Mouse (Mus musculus) olfactory bulb, adult 2 months (tissue): ENCODE measurements around the gene Rmdn2. TPM values are rescaled to one million over a fixed set of nuclear protein-coding genes. Genes with fewer than 3 reads are reported as not detected.

Experiments used
- H3K27ac ChIP-seq: fragments of 200-500 bp; 2 replicates; pipeline ENCODE4 v1.5.1; 2012; ENCODE audit warnings: low read depth, low read length; ENCODE audit not compliant: insufficient read depth
- H3K4me1 ChIP-seq: fragments of 200-500 bp; 2 replicates; pipeline ENCODE4 v1.6.1; 2012; ENCODE audit warnings: low read length; ENCODE audit not compliant: control insufficient read depth, insufficient read depth
- H3K4me3 ChIP-seq: fragments of 200-500 bp; 2 replicates; pipeline ENCODE4 v1.5.1; 2012; ENCODE audit warnings: mild to moderate bottlenecking, low read depth, low read length, moderate library complexity; ENCODE audit not compliant: insufficient read depth
- CTCF ChIP-seq: fragments of 200-500 bp; IDR thresholded peaks from 2 replicates; pipeline ENCODE4 v1.5.1; 2012; ENCODE audit warnings: low read depth, mild to moderate bottlenecking, low read length, moderate library complexity; ENCODE audit not compliant: insufficient read depth
- POLR2A ChIP-seq: fragments of 200-500 bp; IDR thresholded peaks from 2 replicates; pipeline ENCODE4 v1.6.1; 2012; ENCODE audit warnings: mild to moderate bottlenecking, low read depth, low read length, moderate library complexity; ENCODE audit not compliant: insufficient read depth
- WGBS: fragments of 180-500 bp; shearing (Covaris S2); methylation state at CpG from one replicate; pipeline ENCODE4 v1.1.7; 2018; 5-methylcytosine and 5-hydroxymethylcytosine counted together
- polyA plus RNA-seq: library from polyadenylated mRNA; stranded (reverse); fragments of >200 nt; gene quantifications from 2 replicates; pipeline ENCODE4 v1.2.4, GENCODE M21; 2012; ENCODE audit warnings: low replicate concordance; ENCODE audit not compliant: missing spikeins, insufficient read depth, insufficient read length

Rmdn2 gene
- polyA plus RNA-seq, 1 experiment = not detected

DNA sequence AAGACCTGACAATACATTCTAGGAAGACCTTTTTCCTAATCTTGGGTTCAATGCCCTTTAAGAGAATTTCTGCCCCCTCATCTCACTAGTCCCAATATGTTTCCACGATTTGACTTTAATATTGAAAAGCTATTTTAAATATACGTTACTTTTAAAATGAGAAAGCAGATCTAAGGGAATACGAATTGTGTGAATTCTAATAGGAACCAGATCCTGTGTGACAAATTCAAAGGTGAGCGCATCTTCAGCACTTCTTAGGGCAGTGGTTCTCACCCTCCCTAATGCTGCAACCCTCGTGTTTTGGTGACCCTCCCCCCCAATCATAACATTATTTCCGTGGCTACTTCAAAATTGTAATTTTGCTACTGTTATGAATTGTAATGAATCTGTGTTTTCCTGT is 100.3 kb downstream of the Rmdn2 start:
- Histone ChIP-seq H3K4me1 (peaks cover 31% of the 10 kb centered on the region), H3K27ac (no peak overlapping the region), H3K4me3 (no peak overlapping the region)
- TF ChIP-seq CTCF = no peak
- TF ChIP-seq POLR2A = no peak
- WGBS = 58% methylated on average over 6 of the region's 6 CpGs

DNA sequence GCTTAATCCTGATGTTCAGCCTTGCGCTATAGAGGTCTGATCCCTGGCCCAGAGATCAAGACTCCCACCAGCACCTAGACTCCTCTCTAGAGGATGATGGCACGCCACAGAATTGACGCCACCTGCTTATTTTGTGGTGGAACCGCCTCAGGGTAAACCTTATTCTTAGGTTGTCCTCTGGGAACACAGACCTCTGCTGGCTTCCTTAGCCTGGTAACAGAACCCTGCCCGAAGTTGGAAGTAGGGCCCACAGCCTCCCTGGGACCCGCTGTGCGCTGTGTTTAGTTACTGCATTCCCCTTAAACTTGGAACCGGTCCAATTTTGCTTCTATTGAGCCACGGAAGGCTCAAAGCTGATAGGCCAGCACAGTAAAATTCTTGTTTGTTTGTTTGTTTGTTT is 100.9 kb downstream of the Rmdn2 start:
- Histone ChIP-seq H3K4me3 (peak overlapping the region; percentile 23; the same call in 1 of the 2 replicates), H3K4me1 (peaks cover 31% of the 10 kb centered on the region), H3K27ac (no peak overlapping the region)
- TF ChIP-seq CTCF (no peak), POLR2A (no peak)
- WGBS = 43% methylated on average over 9 of the region's 9 CpGs

DNA sequence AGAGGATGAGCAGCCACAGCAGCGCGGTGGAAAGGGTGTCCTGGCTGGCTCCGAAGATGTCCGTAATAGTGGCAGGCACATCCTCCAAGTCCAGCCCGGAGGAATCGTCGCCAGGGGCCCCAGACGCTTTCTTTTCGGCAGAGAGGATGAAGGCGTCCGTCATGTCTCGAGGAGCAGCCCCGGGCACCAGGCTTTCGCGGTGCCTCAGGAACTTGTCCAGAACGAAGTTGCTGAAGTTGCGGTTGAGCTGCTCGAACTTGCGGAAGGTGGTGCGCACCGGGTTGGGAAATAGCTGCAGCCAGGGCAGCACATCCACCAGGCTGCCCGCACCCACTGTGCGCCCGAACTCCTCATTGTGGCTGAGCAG is 101.6 kb downstream of the Rmdn2 start:
- Histone ChIP-seq H3K27ac (no peak overlapping the region), H3K4me1 (peaks cover 31% of the 10 kb centered on the region), H3K4me3 (peak overlapping the region; percentile 33)
- 2% methylated on average over 24 of the region's 24 CpGs for WGBS
- TF ChIP-seq CTCF = no peak
- TF ChIP-seq POLR2A = no peak

DNA sequence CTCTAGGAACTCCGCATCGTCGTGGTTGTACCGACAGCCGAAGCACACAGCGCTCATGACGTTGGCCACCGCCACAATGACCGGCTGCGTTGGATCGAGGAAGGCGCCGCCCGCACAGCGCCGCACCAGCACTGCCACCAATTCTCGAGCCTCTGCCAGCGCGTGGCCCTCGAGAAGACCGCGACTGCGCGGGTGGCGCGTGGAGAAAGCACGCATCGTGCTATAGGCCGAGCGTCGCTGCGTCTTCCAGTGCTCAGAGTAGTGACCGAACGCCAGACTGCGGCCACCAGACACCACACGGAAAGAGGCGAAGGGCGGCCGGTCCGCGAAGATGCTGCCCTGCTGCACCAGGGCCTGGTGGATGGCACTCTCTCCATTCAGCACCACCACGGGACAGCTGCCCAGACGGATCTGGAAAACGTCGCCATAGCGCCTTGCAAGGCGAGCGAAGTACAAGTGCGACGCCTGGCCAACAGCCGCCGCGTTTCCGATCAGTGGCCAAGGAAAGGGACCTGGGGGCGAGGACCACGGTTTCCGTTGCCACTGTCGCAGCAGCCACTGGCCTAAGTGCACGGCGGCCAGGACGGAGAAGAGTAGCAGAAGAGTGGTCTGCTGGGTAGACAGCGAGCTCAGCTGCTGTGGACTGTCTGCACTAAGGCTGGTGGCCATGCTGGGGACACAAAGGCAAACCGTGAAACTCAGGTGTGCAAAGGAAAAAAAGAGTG is 102.1 kb downstream of the Rmdn2 start:
- no peak overlapping the region for H3K27ac ChIP-seq
- 2% methylated on average over 63 of the region's 63 CpGs for WGBS
- peaks cover 31% of the 10 kb centered on the region for H3K4me1 ChIP-seq
- TF ChIP-seq POLR2A = no peak
- no peak for TF ChIP-seq CTCF
- H3K4me3 ChIP-seq = peak overlapping the region; percentile 33

DNA sequence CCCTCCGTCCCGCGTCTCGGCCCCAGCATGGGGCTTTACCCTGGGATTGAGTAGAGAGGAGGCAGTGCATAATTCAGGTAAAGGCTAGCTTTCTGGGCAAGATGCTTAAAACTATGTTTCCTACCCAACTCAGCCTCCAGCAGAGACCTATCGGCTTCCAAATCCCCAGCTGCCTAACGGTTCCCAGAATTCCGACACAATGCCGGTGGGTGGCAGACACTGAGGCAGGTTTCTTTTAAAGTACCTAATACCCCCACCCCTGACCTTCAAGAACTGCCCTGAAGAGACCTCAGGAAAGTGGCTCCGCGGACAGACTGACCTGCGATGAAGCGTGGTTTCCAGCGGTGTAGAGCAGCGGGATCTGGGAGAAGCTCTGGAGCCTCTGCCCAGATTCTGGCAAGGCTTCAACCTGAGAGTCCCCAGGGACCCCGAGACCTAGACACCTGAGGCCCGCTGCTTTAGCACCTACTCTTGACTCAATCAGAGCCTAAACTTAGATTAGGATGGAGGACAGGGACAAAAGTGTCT is 102.8 kb downstream of the Rmdn2 start:
- WGBS = 3% methylated on average over 16 of the region's 16 CpGs
- Histone ChIP-seq H3K27ac (no peak overlapping the region), H3K4me1 (peaks cover 31% of the 10 kb centered on the region), H3K4me3 (peak overlapping the region; percentile 41)
- no peak for TF ChIP-seq POLR2A
- no peak for TF ChIP-seq CTCF

GRCm38 (mm10) chr17:79714931-79715637 is 103.4 kb downstream of the Rmdn2 start, which contains the start of gene Cyp1b1:
Gene Cyp1b1, minus strand, starts transcription at chr17:79715061.
- 1% methylated on average over 31 of the region's 31 CpGs for WGBS
- TF ChIP-seq CTCF = no peak
- no peak within 1 kb of the TSS for H3K27ac ChIP-seq
- peaks cover 31% of the 10 kb centered on the region for H3K4me1 ChIP-seq
- H3K4me3 ChIP-seq = peak within 1 kb of the TSS; percentile 41

DNA sequence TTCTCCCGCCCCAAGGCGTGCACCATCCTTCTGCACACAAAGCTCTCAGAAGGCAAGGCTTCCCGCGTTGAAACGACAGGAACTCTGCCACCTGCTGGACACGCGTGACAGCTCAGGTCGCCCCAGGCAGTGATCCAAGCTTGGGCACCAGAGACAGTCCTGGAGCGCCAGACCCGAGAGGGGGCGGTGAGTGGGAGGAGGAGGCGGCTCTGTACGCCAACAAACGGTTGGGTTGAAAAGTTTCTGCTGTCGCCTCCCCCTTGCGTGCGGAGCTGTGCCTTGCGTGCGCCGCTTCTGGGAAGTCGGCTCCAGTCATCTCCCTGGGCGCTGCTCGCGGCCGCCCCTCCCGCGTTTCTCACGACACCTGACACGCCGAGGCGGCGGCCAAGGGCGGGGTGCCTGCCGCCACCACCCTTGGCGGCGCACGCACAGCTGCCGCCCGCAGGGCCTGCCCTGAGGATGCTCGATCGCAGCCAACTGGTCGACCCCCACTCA is 104.0 kb downstream of the Rmdn2 start:
- 1% methylated on average over 42 of the region's 42 CpGs for WGBS
- peak; percentile 87 for TF ChIP-seq CTCF
- no peak for TF ChIP-seq POLR2A

GRCm38 (mm10) chr17:79720681-79721080 is 109.0 kb downstream of the Rmdn2 start:
- Histone ChIP-seq H3K4me3 (no peak overlapping the region), H3K27ac (no peak overlapping the region), H3K4me1 (peaks cover 5% of the 10 kb centered on the region)
- WGBS = 57% methylated on average over 7 of the region's 7 CpGs
- TF ChIP-seq POLR2A (no peak), CTCF (no peak)

More for the DNA sequence above, 104.0 kb downstream of the Rmdn2 start:
- Histone ChIP-seq H3K4me1 (peaks cover 31% of the 10 kb centered on the region), H3K4me3 (peak overlapping the region; percentile 41), H3K27ac (no peak overlapping the region)

DNA sequence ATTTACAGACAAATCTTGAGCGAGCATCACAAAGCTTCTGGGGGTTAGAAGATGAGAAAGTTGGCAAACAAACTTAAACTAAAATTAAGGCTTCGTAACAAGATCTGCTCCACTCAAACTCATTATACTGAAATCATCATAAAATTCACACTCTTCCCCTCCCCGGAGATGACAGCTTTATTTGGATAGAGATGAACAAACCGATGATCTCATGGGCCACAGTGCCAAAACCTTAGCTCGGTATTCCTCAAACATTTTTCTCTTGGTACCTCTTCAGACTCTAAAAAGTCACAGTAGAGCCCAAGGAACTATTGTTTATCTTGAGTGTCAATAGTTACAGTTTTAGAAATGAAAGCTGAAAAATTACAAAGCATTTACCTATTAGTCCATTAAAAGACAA is 115.0 kb downstream of the Rmdn2 start:
- Histone ChIP-seq H3K4me1 (peaks cover 13% of the 10 kb centered on the region), H3K4me3 (no peak overlapping the region), H3K27ac (no peak overlapping the region)
- TF ChIP-seq POLR2A (no peak), CTCF (no peak)
- 86% methylated on average over 5 of the region's 5 CpGs for WGBS
